Mouse (Mus musculus): ENCODE measurements around the gene Lsamp. TPM values are rescaled to one million over a fixed set of nuclear protein-coding genes. Genes with fewer than 3 reads are reported as not detected.

Gene Lsamp
- total and polyA plus RNA-seq, 3 experiments = not detected

GRCm38 (mm10) chr16:41692435-41692834, 1708.3 kb downstream of the Lsamp start:
- dilution Hi-C loops (cut with MboI; ENCODE audit: extremely low pct_ligation_motif_present, extremely low pct_unique_long_range_greater_than_20kb, low sequenced_read_pairs) = no loop called here
- H3K36me3 ChIP-seq (replicated peaks in 1 of 2; ENCODE audit: control insufficient read depth in 1 of 2, insufficient read depth in 1 of 2, low read length in 1 of 2) = no peaks in the 10 kb centered on the region
- no peak overlapping the region for H3K4me3 ChIP-seq (replicated peaks in 1 of 3; ENCODE audit: low read depth in 2 of 3, low read length in 2 of 3, poor library complexity in 1 of 3)
- H3K4me2 ChIP-seq (ENCODE audit: insufficient read depth, low read depth, poor library complexity, severe bottlenecking) = no peak overlapping the region
- no peak overlapping the region for H3K27ac ChIP-seq (ENCODE audit: insufficient read depth, low read depth)
- H3K9me3 ChIP-seq (replicated peaks; ENCODE audit: low read length) = peaks cover 49% of the 10 kb centered on the region
- TF ChIP-seq KAT2A (IDR thresholded peaks at IDR 0.05; ENCODE audit: insufficient replicate concordance, low read length) (no peak), PAX5 (IDR thresholded peaks at IDR 0.05; ENCODE audit: low read length) (no peak), JUND (conservative IDR thresholded peaks at IDR 0.05; ENCODE audit: low read depth, low read length) (no peak), CHD1 (IDR thresholded peaks at IDR 0.05; ENCODE audit: low read depth, low read length) (no peak), USF1 (IDR thresholded peaks at IDR 0.05; ENCODE audit: low read depth, low read length) (no peak), RAD21 (IDR thresholded peaks at IDR 0.05; ENCODE audit: low read depth, low read length) (no peak), EP300 (IDR thresholded peaks at IDR 0.05; ENCODE audit: low read length) (no peak), RCOR1 (conservative IDR thresholded peaks at IDR 0.05; ENCODE audit: low read depth, low read length) (no peak)
- H3K9ac ChIP-seq (ENCODE audit: insufficient read depth, low read depth) = no peak overlapping the region
- H3K79me2 ChIP-seq (replicated peaks; ENCODE audit: control insufficient read depth, extremely low read depth, insufficient read depth, poor library complexity, severe bottlenecking) = no peaks in the 10 kb centered on the region
- H3K4me1 ChIP-seq (ENCODE audit: control insufficient read depth in 1 of 2, insufficient read depth in 2 of 2) = no peaks in the 10 kb centered on the region
- no peak for DNase-seq (ENCODE audit: extremely low read depth)
- H3K27me3 ChIP-seq (replicated peaks) = no peaks in the 10 kb centered on the region
- in situ Hi-C loops (cut with MboI; ENCODE audit: low pct_ligation_motif_present, low pct_unique_long_range_greater_than_20kb, low sequenced_read_pairs) = no loop called here

GRCm38 (mm10) chr16:41701790-41702428, 1717.7 kb downstream of the Lsamp start:
- H3K27ac ChIP-seq (ENCODE audit: insufficient read depth, low read depth) = no peak overlapping the region
- H3K36me3 ChIP-seq (replicated peaks in 1 of 2; ENCODE audit: control insufficient read depth in 1 of 2, insufficient read depth in 1 of 2, low read length in 1 of 2) = no peaks in the 10 kb centered on the region
- no peaks in the 10 kb centered on the region for H3K4me1 ChIP-seq (ENCODE audit: control insufficient read depth in 1 of 2, insufficient read depth in 2 of 2)
- TF ChIP-seq ZNF384 (IDR thresholded peaks at IDR 0.05; ENCODE audit: low read depth, low read length) (no peak), E2F4 (IDR thresholded peaks at IDR 0.05; ENCODE audit: insufficient replicate concordance, low read depth, low read length) (no peak), HCFC1 (IDR thresholded peaks at IDR 0.05; ENCODE audit: low read depth, low read length) (no peak), MAZ (IDR thresholded peaks at IDR 0.05; ENCODE audit: low read depth, low read length) (no peak), MXI1 (IDR thresholded peaks at IDR 0.05; ENCODE audit: low read depth, low read length) (no peak), ELF1 (IDR thresholded peaks at IDR 0.05; ENCODE audit: low read depth, low read length) (no peak), JUN (IDR thresholded peaks at IDR 0.05; ENCODE audit: insufficient read depth, low read depth, low read length) (no peak), UBTF (IDR thresholded peaks at IDR 0.05; ENCODE audit: low read depth, low read length) (no peak), ZC3H11A (IDR thresholded peaks at IDR 0.05; ENCODE audit: low read depth, low read length) (no peak), PAX5 (IDR thresholded peaks at IDR 0.05; ENCODE audit: low read length) (no peak), MYC (IDR thresholded peaks at IDR 0.05; ENCODE audit: low read depth, low read length) (no peak), JUND (conservative IDR thresholded peaks at IDR 0.05; ENCODE audit: low read depth, low read length) (no peak), USF1 (IDR thresholded peaks at IDR 0.05; ENCODE audit: low read depth, low read length) (no peak), NELFE (IDR thresholded peaks at IDR 0.05; ENCODE audit: low read depth, low read length) (no peak), MEF2A (IDR thresholded peaks at IDR 0.05; ENCODE audit: borderline replicate concordance, low read depth, low read length) (no peak), NRF1 (IDR thresholded peaks at IDR 0.05; ENCODE audit: low read depth, low read length) (no peak), GABPA (IDR thresholded peaks at IDR 0.05; ENCODE audit: insufficient replicate concordance, low read depth, low read length) (no peak)
- H3K4me3 ChIP-seq (replicated peaks in 1 of 3; ENCODE audit: low read depth in 2 of 3, low read length in 2 of 3, poor library complexity in 1 of 3) = no peak overlapping the region
- no peaks in the 10 kb centered on the region for H3K79me2 ChIP-seq (replicated peaks; ENCODE audit: control insufficient read depth, extremely low read depth, insufficient read depth, poor library complexity, severe bottlenecking)
- no peak overlapping the region for H3K4me2 ChIP-seq (ENCODE audit: insufficient read depth, low read depth, poor library complexity, severe bottlenecking)
- H3K9me3 ChIP-seq (replicated peaks; ENCODE audit: low read length) = peaks cover 33% of the 10 kb centered on the region
- H3K9ac ChIP-seq (ENCODE audit: insufficient read depth, low read depth) = no peak overlapping the region
- dilution Hi-C loops (cut with MboI; ENCODE audit: extremely low pct_ligation_motif_present, extremely low pct_unique_long_range_greater_than_20kb, low sequenced_read_pairs) (no loop called here), in situ Hi-C loops (cut with MboI; ENCODE audit: low pct_ligation_motif_present, low pct_unique_long_range_greater_than_20kb, low sequenced_read_pairs) (no loop called here)
- no peaks in the 10 kb centered on the region for H3K27me3 ChIP-seq (replicated peaks)
- no peak for DNase-seq (ENCODE audit: extremely low read depth)
